Mouse (Mus musculus): ENCODE data around the gene Inka2. TPM values are rescaled to one million over a fixed set of nuclear protein-coding genes. Genes with fewer than 3 reads are reported as not detected.

The Inka2 gene
- polyA plus RNA-seq, 1 experiment, result not detected

DNA sequence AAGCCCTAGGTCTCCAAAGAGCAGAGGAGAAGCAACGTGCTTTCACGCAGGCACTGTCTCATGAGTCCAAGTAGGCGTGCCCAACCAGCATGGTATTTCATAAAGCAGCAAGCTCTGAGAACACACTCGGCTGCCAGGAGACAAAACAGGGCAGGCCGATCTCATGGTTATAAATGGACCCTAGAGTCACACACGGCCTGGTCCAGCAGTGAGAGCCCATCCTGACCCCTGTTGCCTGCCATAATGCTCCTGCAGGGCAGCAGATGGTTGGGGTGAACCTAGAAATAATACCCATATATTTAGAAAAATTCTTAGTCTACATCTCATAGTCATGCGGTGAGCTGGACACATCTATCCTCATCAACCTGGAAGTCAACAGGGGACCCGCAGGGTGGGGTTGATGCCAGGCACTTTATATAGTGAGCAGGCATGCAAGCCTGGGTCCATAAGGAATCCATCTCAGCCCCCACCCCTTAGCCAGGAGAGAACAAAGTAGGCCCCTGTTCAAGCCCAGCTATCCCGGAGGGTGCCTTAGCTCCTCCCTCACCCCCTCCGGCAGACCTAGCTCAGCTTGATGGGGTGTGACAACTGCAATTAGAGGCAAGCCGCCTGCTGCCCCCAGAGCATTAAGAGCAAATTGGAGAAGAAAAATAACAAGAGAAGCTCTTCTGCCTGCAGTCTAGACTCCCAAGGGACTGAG lies 13.6 kb downstream of the Inka2 start:
- TF ChIP-seq POLR2A (IDR thresholded peaks at IDR 0.05; ENCODE audit: insufficient read depth, low read depth, low read length) (no peak), CTCF (IDR thresholded peaks at IDR 0.05; ENCODE audit: insufficient read depth, low read depth, low read length) (no peak)
- no peak overlapping the region for H3K4me3 ChIP-seq (ENCODE audit: insufficient read depth, low read depth, low read length)
- peaks cover 31% of the 10 kb centered on the region for H3K4me1 ChIP-seq (ENCODE audit: control insufficient read depth, insufficient read depth, low read length)
- no peak overlapping the region for H3K27ac ChIP-seq (ENCODE audit: insufficient read depth, low read depth, low read length)
- 39% methylated on average over 11 of the region's 11 CpGs for WGBS

DNA sequence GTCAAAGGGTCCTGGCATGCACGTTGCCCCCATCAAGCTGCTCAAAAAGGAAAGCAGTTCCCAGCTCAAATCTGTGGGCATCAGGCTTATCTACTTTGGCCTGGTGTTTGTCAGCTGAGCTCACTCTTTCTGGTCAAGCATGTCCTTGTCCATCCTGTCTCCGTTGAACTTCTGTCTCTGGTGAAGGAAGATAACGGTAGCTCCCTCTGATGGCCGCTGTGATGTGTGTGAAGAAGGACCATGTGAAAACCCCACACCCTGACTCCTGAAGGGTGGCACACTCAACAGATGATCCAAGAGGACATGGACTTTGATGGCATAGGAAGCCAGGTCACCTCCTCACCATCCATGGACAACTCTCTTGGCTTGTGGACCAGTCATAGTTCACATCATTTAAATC lies 14.3 kb downstream of the Inka2 start:
- peak overlapping the region; percentile 31; the same call in 1 of the 2 replicates for H3K27ac ChIP-seq (ENCODE audit: insufficient read depth, low read depth, low read length)
- 62% methylated on average over 4 of the region's 4 CpGs for WGBS
- H3K4me3 ChIP-seq (ENCODE audit: insufficient read depth, low read depth, low read length), result no peak overlapping the region
- TF ChIP-seq CTCF (IDR thresholded peaks at IDR 0.05; ENCODE audit: insufficient read depth, low read depth, low read length), result no peak
- no peak for TF ChIP-seq POLR2A (IDR thresholded peaks at IDR 0.05; ENCODE audit: insufficient read depth, low read depth, low read length)
- peaks cover 31% of the 10 kb centered on the region for H3K4me1 ChIP-seq (ENCODE audit: control insufficient read depth, insufficient read depth, low read length)

DNA sequence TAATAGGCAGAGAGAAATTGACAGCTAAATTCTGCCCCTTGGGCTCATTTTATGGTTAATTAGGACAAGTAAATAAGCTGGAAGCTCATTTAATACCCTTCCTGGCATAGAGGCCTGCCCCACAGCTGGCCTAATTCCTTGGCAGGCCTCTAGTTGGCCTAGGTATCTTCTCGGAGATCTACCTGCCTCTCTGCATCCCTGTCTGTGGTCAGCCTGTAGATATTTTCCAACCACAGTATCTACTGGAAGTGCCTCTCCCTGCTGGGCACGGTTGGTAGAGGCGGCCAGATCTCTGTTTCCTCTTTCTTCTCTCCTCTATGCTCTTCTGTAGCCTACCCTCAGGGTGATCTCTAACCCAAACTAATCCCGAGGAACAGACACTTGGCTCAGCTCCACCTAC lies 15.6 kb downstream of the Inka2 start:
- no peak for TF ChIP-seq CTCF (IDR thresholded peaks at IDR 0.05; ENCODE audit: insufficient read depth, low read depth, low read length)
- TF ChIP-seq POLR2A (IDR thresholded peaks at IDR 0.05; ENCODE audit: insufficient read depth, low read depth, low read length), result no peak
- Histone ChIP-seq H3K4me1 (ENCODE audit: control insufficient read depth, insufficient read depth, low read length) (peaks cover 24% of the 10 kb centered on the region), H3K4me3 (ENCODE audit: insufficient read depth, low read depth, low read length) (no peak overlapping the region), H3K27ac (ENCODE audit: insufficient read depth, low read depth, low read length) (no peak overlapping the region)
- WGBS, result 62% methylated on average over 4 of the region's 4 CpGs

DNA sequence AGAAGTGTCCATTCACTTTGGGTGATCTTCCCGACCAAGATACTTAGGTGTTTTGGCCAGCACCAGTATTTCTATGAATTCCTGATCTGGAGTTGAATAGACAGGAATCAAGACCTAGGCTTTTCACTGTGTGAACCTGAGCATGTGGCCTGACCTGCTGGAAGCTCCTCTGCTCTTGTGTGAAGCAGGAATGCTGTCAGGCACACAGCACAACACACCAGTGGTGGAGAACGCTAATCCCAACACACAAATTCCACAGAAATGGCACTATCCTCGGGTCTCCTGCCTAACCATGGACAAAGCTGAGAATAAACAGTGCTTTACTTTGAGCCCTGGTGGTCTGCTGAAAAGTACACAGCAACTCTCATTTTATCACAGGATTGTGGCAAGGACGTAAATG lies 16.1 kb downstream of the Inka2 start:
- no peak overlapping the region for H3K27ac ChIP-seq (ENCODE audit: insufficient read depth, low read depth, low read length)

GRCm38 (mm10) chr3:105721681-105722201 lies 17.3 kb downstream of the Inka2 start:
- H3K4me3 ChIP-seq (ENCODE audit: insufficient read depth, low read depth, low read length), result no peak overlapping the region
- no peak for TF ChIP-seq POLR2A (IDR thresholded peaks at IDR 0.05; ENCODE audit: insufficient read depth, low read depth, low read length)
- H3K4me1 ChIP-seq (ENCODE audit: control insufficient read depth, insufficient read depth, low read length), result peaks cover 16% of the 10 kb centered on the region
- H3K27ac ChIP-seq (ENCODE audit: insufficient read depth, low read depth, low read length), result no peak overlapping the region
- WGBS, result 58% methylated on average over 2 of the region's 2 CpGs

More for the DNA sequence above, 16.1 kb downstream of the Inka2 start:
- WGBS, result 77% methylated on average over 4 of the region's 4 CpGs
- no peak for TF ChIP-seq POLR2A (IDR thresholded peaks at IDR 0.05; ENCODE audit: insufficient read depth, low read depth, low read length)
- TF ChIP-seq CTCF (IDR thresholded peaks at IDR 0.05; ENCODE audit: insufficient read depth, low read depth, low read length), result no peak
- Histone ChIP-seq H3K4me3 (ENCODE audit: insufficient read depth, low read depth, low read length) (no peak overlapping the region), H3K4me1 (ENCODE audit: control insufficient read depth, insufficient read depth, low read length) (peaks cover 24% of the 10 kb centered on the region)

DNA sequence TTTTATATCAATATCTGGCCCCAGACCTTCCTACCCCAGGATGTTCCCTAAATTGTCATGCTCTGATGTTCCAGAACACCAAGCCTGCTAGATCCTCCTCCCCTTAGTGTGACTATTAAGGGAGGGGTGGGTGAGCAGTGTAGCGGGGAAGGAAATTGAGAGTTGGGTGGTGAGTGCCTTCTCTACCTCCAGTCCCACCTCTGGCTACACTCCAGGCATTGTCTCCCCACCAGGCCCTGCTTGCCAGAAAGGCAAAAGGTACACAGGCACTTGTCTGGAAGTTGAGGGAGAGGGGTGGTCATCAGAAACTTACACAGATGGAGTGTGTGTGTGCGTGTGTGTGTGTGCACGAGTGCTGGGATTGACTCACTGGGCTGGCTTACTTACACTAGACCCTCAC lies 18.1 kb downstream of the Inka2 start:
- H3K4me1 ChIP-seq (ENCODE audit: control insufficient read depth, insufficient read depth, low read length), result peaks cover 15% of the 10 kb centered on the region
- WGBS, result 82% methylated on average over 3 of the region's 3 CpGs
- no peak overlapping the region for H3K4me3 ChIP-seq (ENCODE audit: insufficient read depth, low read depth, low read length)
- no peak overlapping the region for H3K27ac ChIP-seq (ENCODE audit: insufficient read depth, low read depth, low read length)
- TF ChIP-seq POLR2A (IDR thresholded peaks at IDR 0.05; ENCODE audit: insufficient read depth, low read depth, low read length) (no peak), CTCF (IDR thresholded peaks at IDR 0.05; ENCODE audit: insufficient read depth, low read depth, low read length) (no peak)

GRCm38 (mm10) chr3:105726037-105726436 lies 21.6 kb downstream of the Inka2 start:
- peaks cover 3% of the 10 kb centered on the region; the same call in 1 of the 2 replicates for H3K4me1 ChIP-seq (ENCODE audit: control insufficient read depth, insufficient read depth, low read length)

GRCm38 (mm10) chr3:105732360-105732759 lies 28.0 kb downstream of the Inka2 start:
- 95% methylated on average over 4 of the region's 4 CpGs for WGBS
- TF ChIP-seq POLR2A (IDR thresholded peaks at IDR 0.05; ENCODE audit: insufficient read depth, low read depth, low read length) (no peak), CTCF (IDR thresholded peaks at IDR 0.05; ENCODE audit: insufficient read depth, low read depth, low read length) (no peak)
- no peak overlapping the region for H3K4me3 ChIP-seq (ENCODE audit: insufficient read depth, low read depth, low read length)
- H3K4me1 ChIP-seq (ENCODE audit: control insufficient read depth, insufficient read depth, low read length), result no peaks in the 10 kb centered on the region
- no peak overlapping the region for H3K27ac ChIP-seq (ENCODE audit: insufficient read depth, low read depth, low read length)

More at GRCm38 (mm10) chr3:105726037-105726436, 21.6 kb downstream of the Inka2 start:
- H3K4me3 ChIP-seq (ENCODE audit: insufficient read depth, low read depth, low read length), result no peak overlapping the region
- no peak for TF ChIP-seq POLR2A (IDR thresholded peaks at IDR 0.05; ENCODE audit: insufficient read depth, low read depth, low read length)
- no peak for TF ChIP-seq CTCF (IDR thresholded peaks at IDR 0.05; ENCODE audit: insufficient read depth, low read depth, low read length)
- WGBS, result 0% methylated on average over 1 of the region's 1 CpGs
- H3K27ac ChIP-seq (ENCODE audit: insufficient read depth, low read depth, low read length), result no peak overlapping the region

GRCm38 (mm10) chr3:105733538-105733937 lies 29.1 kb downstream of the Inka2 start:
- TF ChIP-seq CTCF (IDR thresholded peaks at IDR 0.05; ENCODE audit: insufficient read depth, low read depth, low read length) (no peak), POLR2A (IDR thresholded peaks at IDR 0.05; ENCODE audit: insufficient read depth, low read depth, low read length) (no peak)
- 63% methylated on average over 4 of the region's 4 CpGs for WGBS
- H3K27ac ChIP-seq (ENCODE audit: insufficient read depth, low read depth, low read length), result no peak overlapping the region
- no peak overlapping the region for H3K4me3 ChIP-seq (ENCODE audit: insufficient read depth, low read depth, low read length)
- no peaks in the 10 kb centered on the region for H3K4me1 ChIP-seq (ENCODE audit: control insufficient read depth, insufficient read depth, low read length)
